Mouse (Mus musculus) adrenal gland (tissue): Measurements from ENCODE around the gene Ugdh.
"Not testable (repeated sequence)": the region's sequence is repeated elsewhere in the genome, so short reads cannot be mapped to it uniquely, and the experiment has no call there.

ENCODE experiments used
- intact Hi-C: fragments of 180-260 bp; cut with DNase I; formaldehyde crosslinking; loops from one replicate; pipeline ENCODE4 v1.15.1; 2025
- long read RNA-seq, 2 experiments: library from polyadenylated mRNA; unstranded; transcript quantifications; one replicate each; pipeline ENCODE4 v2.0.0; 2020; ENCODE audit warnings: borderline replicate concordance in 1 of 2; ENCODE audit not compliant: insufficient replicate concordance in 1 of 2

Gene Ugdh
- long read RNA-seq, experiment 1, transcript Ugdh-201 (12 exons, 2,550 nt), result major isoform, 58 of 71 reads
- long read RNA-seq, experiment 1, partial matches to known transcripts, result 10 of 71 reads
- long read RNA-seq, experiment 1, other reads (novel, unspliced or antisense), result 3 of 71 reads
- long read RNA-seq, experiment 2, transcript Ugdh-201 (12 exons, 2,550 nt), result major isoform, 32 of 57 reads
- long read RNA-seq, experiment 2, partial matches to known transcripts, result 14 of 57 reads
- long read RNA-seq, experiment 2, other reads (novel, unspliced or antisense), result 11 of 57 reads

DNA sequence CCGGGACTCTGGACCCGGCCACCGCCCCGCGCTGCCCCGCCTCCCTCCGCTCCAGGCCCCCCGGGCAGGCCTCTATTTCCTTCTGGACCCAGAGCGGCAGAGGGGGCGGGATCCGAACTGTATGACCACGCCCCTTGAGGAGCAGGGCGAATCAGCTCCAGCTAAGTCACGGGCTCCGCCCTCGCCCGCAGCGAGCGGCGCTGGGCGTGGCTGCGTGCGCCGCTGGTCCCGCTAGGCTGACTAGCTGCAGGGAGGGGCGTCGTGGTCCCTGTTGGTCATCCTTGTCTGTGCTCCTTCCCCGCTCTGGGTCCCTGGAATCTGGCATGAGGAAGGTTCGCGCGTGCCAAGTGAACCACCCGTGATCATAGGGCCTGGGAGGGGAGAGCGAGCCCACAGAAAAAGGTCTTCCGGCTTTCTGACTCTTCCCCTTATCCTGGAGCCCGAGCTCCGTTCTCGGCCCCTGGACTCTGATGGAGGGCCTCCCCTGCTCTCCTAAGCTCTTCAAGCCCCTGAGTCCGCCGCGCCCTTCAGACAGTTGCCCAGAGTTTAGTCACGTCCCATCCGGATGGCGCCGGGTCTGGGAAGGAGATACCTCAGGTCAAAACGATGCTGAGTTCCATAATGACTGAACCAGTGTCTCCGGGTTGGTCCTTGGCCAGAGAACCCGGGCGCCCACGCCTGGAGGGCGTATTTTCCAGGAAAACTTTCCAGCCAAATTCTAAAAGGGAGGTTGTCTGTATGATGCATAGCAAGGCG is at the start of gene Ugdh:
Ugdh (minus strand) TSS at position 144 of the 756 bp plus-strand sequence.
- intact Hi-C loops, result no loop called here

DNA sequence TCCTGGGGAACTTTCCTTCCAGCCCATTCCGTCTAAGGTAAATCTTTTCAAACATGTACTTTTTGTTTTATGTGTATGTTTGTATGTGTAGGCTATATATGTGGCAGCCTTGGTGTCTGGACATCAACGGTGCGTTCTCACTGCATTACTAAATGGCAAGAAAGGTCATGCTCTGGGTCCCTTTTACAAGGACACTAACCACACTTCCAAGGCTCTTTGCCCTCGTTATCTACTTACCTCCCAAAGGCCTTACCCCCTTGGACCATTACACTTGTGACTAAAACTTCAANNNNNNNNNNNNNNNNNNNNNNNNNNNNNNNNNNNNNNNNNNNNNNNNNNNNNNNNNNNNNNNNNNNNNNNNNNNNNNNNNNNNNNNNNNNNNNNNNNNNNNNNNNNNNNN is 47.2 kb upstream of the Ugdh start:
- intact Hi-C loops, result no loop called here

DNA sequence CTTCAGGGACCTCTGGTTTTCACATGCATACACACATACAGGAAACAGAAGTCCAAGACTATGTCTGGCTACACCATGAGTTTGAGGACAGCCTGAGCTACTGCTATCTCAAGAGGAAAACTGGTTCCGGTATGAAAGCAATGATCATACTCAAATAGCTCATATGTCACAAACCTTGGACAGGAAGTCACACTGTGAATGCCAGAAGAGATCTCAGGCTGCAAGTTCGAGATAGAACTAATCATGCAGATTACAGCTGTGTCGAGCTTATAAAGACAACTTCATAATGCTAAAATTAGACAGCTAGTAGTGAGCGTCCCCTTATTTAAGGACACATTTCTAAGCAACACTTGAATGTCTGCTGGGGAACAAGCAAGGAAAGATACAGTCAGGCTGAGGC is 44.8 kb upstream of the Ugdh start:
- intact Hi-C loops, result no loop called here

DNA sequence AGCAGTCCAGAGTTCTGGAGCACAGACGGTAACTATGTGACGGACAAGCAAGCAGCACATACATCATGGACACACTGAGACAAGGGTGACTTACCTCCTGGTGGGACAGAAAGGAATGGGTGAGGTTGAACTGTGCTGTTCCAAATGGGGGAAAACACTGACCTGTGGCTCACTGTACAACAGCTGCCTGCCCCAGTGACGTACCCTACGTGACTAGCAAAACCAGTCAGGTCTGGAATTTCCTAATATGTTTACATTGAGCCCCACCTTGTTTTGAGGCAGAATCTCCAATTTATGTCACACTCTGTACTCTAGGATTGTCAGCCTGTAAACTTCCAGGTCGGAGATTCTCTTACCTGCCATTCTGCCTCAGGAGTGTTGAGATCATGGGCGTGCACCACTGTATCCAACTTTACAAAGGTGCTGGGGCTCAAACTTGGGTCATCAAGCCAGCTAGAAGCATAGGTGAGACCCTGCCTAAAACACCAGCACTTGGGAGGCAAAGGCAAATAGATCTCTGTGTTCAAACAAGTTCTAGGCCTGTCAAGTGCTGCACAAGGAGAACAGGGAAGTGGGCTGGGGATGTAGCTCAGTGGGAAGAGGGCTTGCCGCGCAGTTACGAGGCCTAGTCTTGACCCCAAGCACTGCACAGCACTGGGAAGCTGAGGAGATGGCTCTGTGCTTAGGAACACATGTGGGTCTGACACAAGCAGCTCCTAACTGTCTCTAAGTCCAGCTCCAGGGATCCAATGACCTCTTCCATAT is 44.1 kb upstream of the Ugdh start:
- intact Hi-C loops, result no loop called here

DNA sequence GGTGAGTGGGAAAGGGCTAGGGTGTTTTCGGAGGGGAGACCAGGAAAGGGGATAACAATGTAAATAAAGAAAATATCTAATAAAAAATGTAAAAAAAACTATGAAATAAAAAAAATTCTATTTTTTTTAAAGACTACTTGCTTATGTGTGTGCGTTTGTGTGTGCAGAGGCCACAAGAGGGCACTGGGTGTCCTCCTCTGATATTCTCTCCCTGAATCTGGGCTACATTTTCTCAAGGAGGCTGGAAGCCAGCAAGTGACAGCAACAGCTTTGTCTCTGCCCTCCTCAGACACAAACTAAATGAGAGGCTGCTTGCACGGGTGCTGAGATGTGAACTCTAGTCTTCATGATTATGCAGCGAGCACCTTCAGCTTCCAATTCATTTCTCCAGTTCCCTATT is 42.5 kb upstream of the Ugdh start:
- intact Hi-C loops, result no loop called here

DNA sequence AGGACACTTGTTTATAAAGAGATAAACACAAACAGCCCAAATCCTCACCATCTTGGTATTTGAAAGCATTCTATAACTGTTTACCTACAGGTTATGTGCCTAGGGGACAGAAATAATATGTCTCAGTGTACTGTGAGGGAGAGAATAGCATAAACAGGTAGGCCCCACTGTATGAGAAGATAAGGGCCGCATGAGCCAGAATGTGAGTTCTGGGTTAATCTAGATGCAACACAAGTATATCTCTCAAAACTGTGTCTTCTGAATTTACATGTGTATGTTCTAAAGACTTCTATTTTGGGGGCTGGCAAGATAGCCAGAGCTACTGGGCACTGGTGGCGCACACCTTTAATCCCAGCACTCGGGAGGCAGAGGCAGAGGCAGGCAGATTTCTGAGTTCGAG is 41.0 kb upstream of the Ugdh start:
- intact Hi-C loops, result not testable (repeated sequence)

DNA sequence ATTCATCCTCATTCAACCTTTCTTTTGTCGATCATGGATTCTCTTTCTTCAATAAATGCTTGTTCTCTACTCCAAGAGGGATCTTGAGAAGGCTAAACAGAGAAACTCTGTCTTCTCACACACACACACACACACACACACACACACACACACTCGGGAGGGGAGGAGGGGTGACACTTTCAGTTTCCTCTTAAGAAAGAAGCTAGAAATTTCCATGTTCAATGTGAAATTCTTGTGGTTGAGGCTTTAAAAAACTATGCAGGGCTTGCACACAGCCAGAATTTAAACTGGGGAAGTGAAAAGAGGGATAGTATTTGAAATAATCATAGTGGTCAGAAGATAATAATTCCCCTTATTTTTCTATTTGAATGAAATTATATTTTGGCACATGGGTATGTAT is 40.1 kb upstream of the Ugdh start:
- intact Hi-C loops, result no loop called here

DNA sequence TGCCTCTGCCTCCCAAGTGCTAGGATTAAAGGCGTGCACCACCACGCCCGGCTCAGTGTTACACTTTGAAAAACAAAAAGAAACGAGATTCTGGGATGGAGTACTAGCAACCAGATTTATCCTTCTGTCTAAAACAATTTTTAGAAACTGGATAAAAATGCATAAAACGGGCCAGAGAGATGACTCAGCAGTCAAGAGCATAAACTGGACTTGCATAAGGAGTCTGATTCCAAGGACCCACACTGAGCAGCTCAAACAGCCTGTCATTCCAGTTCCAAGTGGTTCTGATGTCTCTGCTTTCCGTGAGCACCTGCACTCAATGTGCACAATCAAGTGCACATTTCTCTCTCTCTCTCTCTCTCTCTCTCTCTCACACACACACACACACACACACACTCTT is 34.0 kb upstream of the Ugdh start:
- intact Hi-C loops, result no loop called here

DNA sequence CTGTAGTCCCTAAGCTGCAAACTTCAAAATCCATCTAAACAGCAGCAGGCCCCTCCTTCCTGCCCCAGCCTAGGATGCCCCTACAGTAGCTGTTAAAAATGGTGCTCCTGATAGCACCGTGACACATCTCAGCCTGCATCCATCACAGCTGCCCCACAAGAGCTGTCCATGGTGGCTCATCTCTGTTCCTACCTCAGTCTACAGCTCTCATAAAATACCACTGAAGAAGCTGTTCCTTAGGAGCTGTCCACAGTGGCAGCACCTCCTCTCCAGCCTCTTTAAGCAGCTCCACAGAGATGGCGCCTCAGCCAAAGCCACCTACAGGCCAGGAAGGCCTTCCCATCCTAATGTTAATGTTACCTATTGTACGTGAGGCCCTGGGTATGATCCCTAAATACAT is 31.2 kb upstream of the Ugdh start:
- intact Hi-C loops, result no loop called here

DNA sequence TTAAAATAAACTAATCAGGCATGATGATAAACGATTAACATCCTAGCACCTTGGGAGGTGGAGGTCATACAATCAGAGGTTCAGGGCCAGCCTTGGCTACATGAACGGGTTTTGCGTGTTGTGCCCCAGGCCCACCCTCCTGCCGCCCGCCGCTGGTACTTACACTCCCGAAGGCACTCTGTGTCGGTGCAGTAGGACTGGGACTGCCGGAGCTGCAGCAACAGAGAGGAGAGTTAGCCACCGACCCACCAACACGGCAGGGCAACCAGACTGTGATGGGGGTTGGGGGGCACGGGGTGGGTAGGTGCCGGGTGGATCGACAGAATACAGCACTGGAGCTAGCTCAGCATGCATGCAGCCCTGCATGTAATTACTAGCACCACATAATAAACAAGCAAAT is 24.6 kb upstream of the Ugdh start:
- intact Hi-C loops, result no loop called here

DNA sequence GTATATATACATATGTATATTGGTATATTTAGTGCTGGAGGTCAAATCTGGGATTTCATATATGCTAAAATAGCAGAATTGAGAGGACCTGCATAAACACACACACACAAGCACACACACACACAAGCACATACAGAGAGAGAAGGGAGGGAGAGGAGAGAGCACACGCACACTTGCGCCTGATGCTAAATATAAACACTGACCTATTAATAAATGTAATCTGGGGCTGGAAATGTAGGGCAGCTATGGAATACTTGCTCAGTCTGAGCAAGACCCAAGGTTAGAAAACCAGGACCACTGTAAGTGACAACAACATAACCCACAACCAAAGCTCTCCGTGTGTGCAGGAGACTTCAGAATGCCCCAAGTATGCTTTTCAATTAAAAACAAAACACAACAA is 23.7 kb upstream of the Ugdh start:
- intact Hi-C loops, result no loop called here

DNA sequence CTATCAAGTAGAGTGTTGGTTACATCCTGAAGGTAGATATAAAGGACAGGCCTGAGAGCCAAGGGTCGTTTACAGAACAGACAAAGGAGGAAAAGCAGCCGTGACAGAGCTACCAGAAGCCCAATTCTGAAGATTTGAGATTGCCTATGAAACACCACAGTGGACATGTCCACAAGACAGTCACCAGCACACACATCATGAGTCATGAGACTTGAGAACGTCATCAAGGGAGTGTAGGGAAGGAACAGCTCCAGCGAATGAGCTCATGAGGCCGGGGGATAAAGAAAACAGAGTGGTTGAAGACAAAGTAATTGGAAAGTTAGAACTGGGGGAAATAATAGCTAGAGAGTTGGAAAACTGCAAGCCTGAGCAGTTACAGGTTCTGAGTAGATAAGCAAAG is 22.1 kb upstream of the Ugdh start:
- intact Hi-C loops, result no loop called here

DNA sequence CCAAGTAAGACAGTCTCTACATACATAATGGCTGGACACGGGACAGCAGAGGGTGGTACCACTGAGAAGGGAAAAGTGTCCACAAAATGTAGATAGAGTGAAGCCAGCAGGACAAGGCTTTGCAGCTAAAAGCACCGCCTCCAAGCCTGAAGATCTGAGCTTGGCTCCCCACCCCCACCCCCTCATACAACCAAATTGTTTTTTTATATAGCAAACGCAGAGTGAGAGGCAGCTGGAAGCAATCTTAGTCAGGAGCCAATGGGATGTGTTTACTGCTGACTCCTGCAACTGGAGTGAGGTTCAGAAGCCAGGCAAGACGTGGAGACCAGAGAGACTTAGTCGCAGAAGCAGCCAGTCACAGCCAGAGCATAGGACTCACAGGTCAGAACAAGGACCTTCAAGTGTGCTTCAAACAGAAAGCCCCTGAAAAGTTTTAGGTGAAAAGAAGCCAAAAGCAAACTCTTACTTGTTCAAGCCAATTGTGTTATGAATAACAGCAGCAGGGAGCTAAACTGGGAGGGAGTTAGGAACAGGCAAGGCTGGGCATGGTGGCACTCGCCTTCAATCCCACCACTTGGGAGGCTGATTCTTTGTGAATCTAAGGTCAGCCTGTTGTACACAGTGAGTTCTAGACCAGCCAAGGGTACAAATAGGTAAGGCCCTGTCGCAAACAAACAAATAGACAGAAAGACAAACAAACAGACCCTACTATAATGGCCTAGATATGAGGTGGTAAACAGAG is 21.5 kb upstream of the Ugdh start:
- intact Hi-C loops, result no loop called here

DNA sequence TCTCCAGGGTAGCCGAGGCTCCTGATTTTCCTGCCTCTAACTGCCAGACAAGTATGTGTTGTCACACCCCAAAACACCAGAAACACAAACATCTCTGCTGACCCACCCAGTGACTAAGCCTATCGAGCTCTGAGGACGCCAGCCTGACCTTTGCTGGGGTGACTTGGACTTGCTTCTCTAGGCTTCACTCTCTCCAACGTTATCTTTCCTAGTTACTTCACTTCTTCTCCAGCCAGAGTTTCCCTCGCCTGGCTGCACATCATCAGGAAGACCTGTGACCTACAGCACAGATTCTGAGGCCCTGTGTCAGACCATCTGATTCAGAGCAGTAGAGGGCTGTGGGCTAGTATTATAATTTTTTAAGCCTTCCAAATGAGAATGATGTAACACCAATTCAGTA is 19.0 kb upstream of the Ugdh start:
- intact Hi-C loops, result no loop called here

DNA sequence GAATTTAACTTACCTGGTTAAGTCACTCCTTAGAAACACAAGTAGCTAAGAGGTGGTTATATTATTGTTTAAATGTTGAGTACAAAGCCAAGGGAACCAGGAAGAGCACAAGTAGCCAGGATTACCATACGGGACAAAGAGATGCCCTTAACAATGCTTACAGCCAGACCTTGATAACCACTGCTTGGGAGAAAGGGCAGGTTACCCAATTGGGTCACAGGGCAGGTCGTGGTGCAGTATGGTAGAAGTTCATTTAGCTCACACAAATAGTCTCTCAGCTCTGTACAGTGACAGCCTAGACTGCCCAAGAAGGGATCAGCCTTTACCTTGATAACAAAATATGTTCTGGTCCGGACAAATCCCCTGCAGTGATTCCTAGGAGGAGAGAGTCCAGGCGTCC is 13.2 kb upstream of the Ugdh start:
- intact Hi-C loops, result no loop called here

DNA sequence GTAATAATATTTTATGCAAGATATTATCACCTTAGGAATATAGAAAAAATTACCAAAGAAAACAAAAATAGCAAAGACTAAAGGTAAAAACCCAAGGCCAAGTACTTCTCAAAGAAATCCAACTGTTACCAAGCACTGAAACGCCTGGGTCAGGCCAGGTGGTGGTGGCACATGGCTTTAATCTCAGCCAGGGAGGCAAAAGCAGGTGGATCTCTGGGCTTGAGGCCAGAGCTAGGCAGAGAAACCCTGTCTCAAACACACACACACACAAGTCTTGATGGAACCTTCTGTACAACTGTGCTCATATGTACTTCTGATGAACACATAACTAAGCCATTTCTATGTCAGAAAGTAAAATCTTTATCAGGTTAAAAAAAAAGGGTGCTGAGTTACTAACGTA is 12.1 kb upstream of the Ugdh start:
- intact Hi-C loops, result no loop called here

DNA sequence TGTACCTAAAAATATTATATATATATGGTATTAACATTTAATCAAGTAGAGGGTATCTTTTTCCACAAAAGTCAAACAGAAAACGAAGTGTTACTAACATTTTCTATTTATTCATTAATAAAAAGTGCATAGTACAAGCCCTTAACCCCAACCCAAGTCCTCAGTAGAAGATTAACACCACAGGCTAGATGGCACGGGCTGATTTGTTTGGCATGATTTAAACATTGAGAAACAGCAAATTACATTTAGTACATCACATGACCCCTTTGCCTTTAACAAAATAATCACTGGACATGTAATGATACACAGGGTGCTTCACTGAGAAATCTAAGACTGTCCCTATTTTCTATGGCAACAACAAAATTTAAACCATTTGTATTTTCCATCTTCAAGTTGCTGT is 11.0 kb upstream of the Ugdh start:
- intact Hi-C loops, result no loop called here

DNA sequence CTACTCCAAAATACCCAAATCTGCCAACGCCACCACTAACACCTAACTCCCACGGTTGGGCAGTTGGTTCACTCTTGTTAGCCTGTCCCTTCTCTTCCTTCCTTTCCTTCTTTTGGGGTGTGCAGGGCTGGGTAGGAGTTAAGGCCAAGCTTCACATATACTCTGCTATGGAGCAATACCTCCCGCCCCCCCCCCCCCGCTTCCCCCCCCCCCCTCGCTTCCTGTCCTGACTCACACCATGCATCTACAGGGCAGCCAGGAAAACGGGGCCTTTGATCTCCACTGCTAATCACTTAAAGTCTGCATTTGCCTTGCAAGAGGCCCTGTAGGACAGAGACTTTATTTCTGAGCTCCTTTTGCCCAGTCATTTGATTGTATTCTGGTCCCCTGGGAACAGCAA is 9.2 kb upstream of the Ugdh start:
- intact Hi-C loops, result no loop called here

DNA sequence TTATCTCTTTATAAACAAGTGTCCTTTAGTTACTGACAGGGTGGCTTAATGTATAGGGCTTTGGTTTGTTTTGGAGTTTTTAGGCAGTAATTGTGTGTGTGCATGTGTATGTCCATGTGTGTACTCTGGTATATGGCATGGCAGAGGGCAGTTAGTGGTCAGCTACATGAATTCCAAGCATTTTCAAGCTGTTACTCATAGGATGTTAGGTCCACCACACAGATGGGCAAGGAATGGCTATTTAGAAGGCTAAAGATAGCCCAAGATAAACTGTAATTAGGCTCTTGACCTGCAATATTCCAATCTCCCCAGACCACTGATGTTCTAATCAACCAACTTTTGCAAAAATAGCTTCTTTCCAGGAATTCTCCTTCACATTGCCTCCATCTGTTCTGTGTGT is 2.3 kb upstream of the Ugdh start:
- intact Hi-C loops, result no loop called here

DNA sequence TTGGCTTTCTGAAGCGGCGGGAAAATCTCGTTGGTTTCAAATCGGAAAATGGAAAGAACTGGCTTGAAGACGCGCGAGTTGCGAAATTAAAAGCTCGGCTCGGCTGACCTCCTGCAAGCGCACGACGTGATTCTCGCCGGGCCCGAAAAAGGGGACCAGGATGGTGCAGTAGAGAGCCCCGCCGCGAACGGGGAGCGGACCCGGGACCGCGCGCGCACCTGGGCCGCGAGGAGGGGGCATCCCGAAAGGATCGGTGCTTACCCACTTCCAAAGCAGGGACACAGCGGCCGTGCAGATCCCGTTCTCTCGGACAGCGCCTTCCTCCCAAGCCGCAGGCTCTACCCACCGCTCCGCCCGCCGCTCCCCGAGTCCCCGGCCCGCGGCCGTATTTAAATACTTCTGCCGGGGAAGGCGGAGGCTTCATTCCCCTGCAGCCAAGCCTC is 365 bp downstream of the Ugdh start:
- intact Hi-C loops, result no loop called here

DNA sequence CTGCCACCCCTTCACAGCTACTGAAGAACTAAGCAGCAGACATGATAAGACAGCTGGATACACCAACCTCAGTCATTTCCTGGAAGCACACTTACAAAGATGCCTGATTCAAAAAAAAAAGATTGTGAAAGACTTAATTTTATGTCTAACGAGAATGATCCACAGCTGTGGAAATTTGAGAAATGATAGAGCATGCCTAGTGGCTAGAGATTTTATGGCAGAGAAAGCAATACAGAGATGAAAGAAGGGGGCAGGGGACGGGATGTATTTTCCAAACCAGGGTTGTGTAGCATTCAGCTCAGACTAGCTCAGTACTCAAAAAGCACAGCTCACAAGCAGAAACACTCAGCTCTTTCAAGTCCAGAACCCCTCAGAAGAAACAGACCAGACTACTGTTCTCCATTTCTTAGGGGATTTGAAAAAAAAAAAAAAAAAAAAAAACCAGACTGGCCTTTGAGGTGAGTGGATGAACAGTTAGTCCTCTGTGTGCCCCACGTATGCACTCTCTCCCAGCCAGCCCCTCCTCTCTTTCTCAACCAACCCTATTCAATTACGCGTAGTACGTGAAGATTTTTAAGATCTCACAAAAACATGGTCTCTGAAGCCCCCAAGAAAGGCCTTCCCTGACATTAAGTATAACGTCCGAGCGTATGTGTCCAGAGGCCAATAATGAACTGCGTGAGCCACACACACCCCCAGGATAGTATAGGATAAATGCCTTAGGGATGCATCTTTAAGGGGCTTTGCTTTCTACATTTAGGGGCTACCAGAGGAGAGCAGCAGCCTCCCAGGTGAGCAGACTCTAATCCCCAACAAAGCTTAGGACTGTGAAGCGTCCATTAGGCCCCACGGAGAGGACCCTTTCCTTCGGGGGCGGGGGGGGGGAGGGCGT is 1.0 kb downstream of the Ugdh start:
- intact Hi-C loops, result no loop called here
